Mouse (Mus musculus) intestine, embryonic 14.5 days (tissue): ENCODE results near the gene Setx. TPM values are rescaled to one million over a fixed set of nuclear protein-coding genes. Genes with fewer than 3 reads are reported as not detected.
"Not testable (repeated sequence)": the region's sequence is repeated elsewhere in the genome, so short reads cannot be mapped to it uniquely, and the experiment has no call there.

Source experiments
- ATAC-seq: fragments of 200-750 bp; cut with Nextera tagmentation; replicated peaks from 2 replicates; pipeline ENCODE4 v1.8.0; 2017; ENCODE audit warnings: low read depth, moderate number of reproducible peaks, moderate TSS enrichment, moderate library complexity; ENCODE audit not compliant: low FRiP score, low TSS enrichment
- DNase-seq: peaks from one replicate; pipeline ENCODE4 v3.0.0-alpha.2; 2018; ENCODE audit warnings: low spot score
- H3K27ac ChIP-seq: fragments of 300-500 bp; sonication (generic); 2 replicates; pipeline ENCODE4 v1.5.1; 2014; ENCODE audit warnings: low read depth, mild to moderate bottlenecking, control low read depth
- H3K27me3 ChIP-seq: fragments of 300-500 bp; sonication (generic); replicated peaks from 2 replicates; pipeline ENCODE4 v1.6.1; 2014; ENCODE audit warnings: low read length, control low read depth; ENCODE audit not compliant: control insufficient read depth, insufficient read depth
- H3K36me3 ChIP-seq: fragments of 300-500 bp; sonication (generic); 2 replicates; pipeline ENCODE4 v1.6.1; 2014; ENCODE audit warnings: low read length, control low read depth; ENCODE audit not compliant: control insufficient read depth, insufficient read depth
- H3K4me1 ChIP-seq: fragments of 300-500 bp; sonication (generic); replicated peaks from 2 replicates; pipeline ENCODE4 v1.6.1; 2014; ENCODE audit warnings: low read length, control low read depth, mixed read lengths; ENCODE audit not compliant: control insufficient read depth, insufficient read depth
- H3K4me2 ChIP-seq: fragments of 300-500 bp; sonication (generic); 2 replicates; pipeline ENCODE4 v1.6.1; 2014; ENCODE audit warnings: low read length
- H3K4me3 ChIP-seq: fragments of 300-500 bp; sonication (generic); 2 replicates; pipeline ENCODE4 v1.5.1; 2014; ENCODE audit warnings: low read depth, low read length, control low read depth, mixed read lengths
- H3K9ac ChIP-seq: fragments of 300-500 bp; sonication (generic); 2 replicates; pipeline ENCODE4 v1.6.1; 2014; ENCODE audit warnings: mild to moderate bottlenecking, low read length
- H3K9me3 ChIP-seq: fragments of 300-500 bp; sonication (generic); 2 replicates; pipeline ENCODE4 v1.6.1; 2016; ENCODE audit warnings: low read length, control low read depth; ENCODE audit not compliant: control insufficient read depth
- WGBS: fragments of 180-500 bp; shearing (Covaris S2); extraction: QIAGEN DNeasy Blood & Tissue Kit; methylation state at CpG from one replicate; pipeline ENCODE4 v1.1.7; 2014; 5-methylcytosine and 5-hydroxymethylcytosine counted together
- polyA plus RNA-seq: library from polyadenylated mRNA; unstranded; fragments of >200 nt; fragmentation: Nextera tagmentation; extraction: Ambion mirVana; gene quantifications from 2 replicates; pipeline ENCODE4 v1.2.1, GENCODE M21; 2014

Setx gene
- polyA plus RNA-seq = 12.8 and 14.1 TPM in 2 replicates

GRCm38 (mm10) chr2:29123907-29124569 is at the start of gene Setx:
Gene Setx, plus strand, starts transcription at chr2:29124181.
- DNase-seq = no peak
- ATAC-seq = 0 out of 2 replicates have a peak, but pooled peaks have one; percentile 2

GRCm38 (mm10) chr2:29074676-29075075 is 49.3 kb upstream of the Setx start:
- WGBS = 93% methylated on average over 7 of the region's 7 CpGs
- no peak overlapping the region for H3K4me2 ChIP-seq
- no peak overlapping the region for H3K27ac ChIP-seq
- H3K4me3 ChIP-seq = no peak overlapping the region
- H3K27me3 ChIP-seq = no peaks in the 10 kb centered on the region
- no peak overlapping the region for H3K9ac ChIP-seq
- ATAC-seq = no peak
- H3K36me3 ChIP-seq = peaks cover 82% of the 10 kb centered on the region
- no peaks in the 10 kb centered on the region for H3K4me1 ChIP-seq
- DNase-seq = no peak
- H3K9me3 ChIP-seq = no peaks in the 10 kb centered on the region

More at GRCm38 (mm10) chr2:29123907-29124569, at the start of gene Setx:
- Histone ChIP-seq H3K4me1 (peaks cover 9% of the 10 kb centered on the region), H3K9me3 (no peaks in the 10 kb centered on the region), H3K9ac (peak within 1 kb of the TSS; percentile 78), H3K4me2 (peak within 1 kb of the TSS; percentile 69), H3K27me3 (no peaks in the 10 kb centered on the region), H3K4me3 (peak within 1 kb of the TSS; percentile 76), H3K27ac (peak within 1 kb of the TSS; percentile 88), H3K36me3 (peaks cover 14% of the 10 kb centered on the region; the same call in 1 of the 2 replicates)
- 67% methylated on average over 14 of the region's 14 CpGs for WGBS

- ATAC-seq (no peak), DNase-seq (no peak)
- WGBS = 85% methylated on average over 11 of the region's 11 CpGs
- H3K36me3 ChIP-seq = peaks cover 82% of the 10 kb centered on the region
- no peak overlapping the region for H3K27ac ChIP-seq
- H3K27me3 ChIP-seq = no peaks in the 10 kb centered on the region
- H3K4me2 ChIP-seq = no peak overlapping the region
- H3K4me1 ChIP-seq = no peaks in the 10 kb centered on the region
- H3K9ac ChIP-seq = no peak overlapping the region
- H3K9me3 ChIP-seq = no peaks in the 10 kb centered on the region
- no peak overlapping the region for H3K4me3 ChIP-seq
Measured at GRCm38 (mm10) chr2:29075331-29076070, 48.5 kb upstream of the Setx start.

GRCm38 (mm10) chr2:29076226-29076625 is 47.8 kb upstream of the Setx start:
- WGBS = 85% methylated on average over 2 of the region's 2 CpGs
- Histone ChIP-seq H3K4me1 (no peaks in the 10 kb centered on the region), H3K36me3 (peaks cover 82% of the 10 kb centered on the region), H3K4me2 (no peak overlapping the region), H3K27ac (no peak overlapping the region), H3K4me3 (no peak overlapping the region), H3K27me3 (no peaks in the 10 kb centered on the region), H3K9ac (no peak overlapping the region), H3K9me3 (no peaks in the 10 kb centered on the region)
- no peak for ATAC-seq
- DNase-seq = no peak

GRCm38 (mm10) chr2:29081965-29082364 is 42.0 kb upstream of the Setx start:
- no peak overlapping the region for H3K4me3 ChIP-seq
- H3K4me2 ChIP-seq = no peak overlapping the region
- WGBS = 62% methylated on average over 3 of the region's 3 CpGs
- H3K36me3 ChIP-seq = peaks cover 87% of the 10 kb centered on the region
- no peak overlapping the region for H3K27ac ChIP-seq
- DNase-seq (no peak), ATAC-seq (no peak)
- H3K4me1 ChIP-seq = no peaks in the 10 kb centered on the region
- no peaks in the 10 kb centered on the region for H3K27me3 ChIP-seq
- no peaks in the 10 kb centered on the region for H3K9me3 ChIP-seq
- H3K9ac ChIP-seq = no peak overlapping the region

- H3K27me3 ChIP-seq = no peaks in the 10 kb centered on the region
- no peak overlapping the region for H3K4me2 ChIP-seq
- 95% methylated on average over 7 of the region's 7 CpGs for WGBS
- ATAC-seq = no peak
- H3K4me3 ChIP-seq = no peak overlapping the region
- no peak overlapping the region for H3K27ac ChIP-seq
- no peaks in the 10 kb centered on the region for H3K4me1 ChIP-seq
- no peak for DNase-seq
- no peaks in the 10 kb centered on the region for H3K9me3 ChIP-seq
- H3K9ac ChIP-seq = no peak overlapping the region
- H3K36me3 ChIP-seq = peaks cover 52% of the 10 kb centered on the region
Measured at GRCm38 (mm10) chr2:29086026-29086425, 38.0 kb upstream of the Setx start.

GRCm38 (mm10) chr2:29089276-29089675 is 34.7 kb upstream of the Setx start:
- ATAC-seq = not testable (repeated sequence)
- WGBS = 91% methylated on average over 6 of the region's 6 CpGs

GRCm38 (mm10) chr2:29095674-29096073 is 28.3 kb upstream of the Setx start:
- no peak for ATAC-seq
- Histone ChIP-seq H3K4me1 (no peaks in the 10 kb centered on the region), H3K9ac (no peak overlapping the region), H3K36me3 (no peaks in the 10 kb centered on the region), H3K4me3 (no peak overlapping the region), H3K27me3 (no peaks in the 10 kb centered on the region), H3K27ac (no peak overlapping the region), H3K9me3 (no peaks in the 10 kb centered on the region), H3K4me2 (no peak overlapping the region)
- 91% methylated on average over 8 of the region's 8 CpGs for WGBS
- DNase-seq = no peak

More at GRCm38 (mm10) chr2:29089276-29089675, 34.7 kb upstream of the Setx start:
- not testable (repeated sequence) for H3K4me1 ChIP-seq, H3K4me3 ChIP-seq, H3K4me2 ChIP-seq, H3K9me3 ChIP-seq, DNase-seq, H3K9ac ChIP-seq, H3K27ac ChIP-seq, H3K27me3 ChIP-seq
- H3K36me3 ChIP-seq = peaks cover 24% of the 10 kb centered on the region
